Mouse (Mus musculus): ENCODE measurements at regions not wholly inside any gene's neighbourhood (a gene's known extent, or its start where the extent isn't known, plus 50 kb on each side); places are given as distances from the start of the nearest gene placed in this dataset.

DNA sequence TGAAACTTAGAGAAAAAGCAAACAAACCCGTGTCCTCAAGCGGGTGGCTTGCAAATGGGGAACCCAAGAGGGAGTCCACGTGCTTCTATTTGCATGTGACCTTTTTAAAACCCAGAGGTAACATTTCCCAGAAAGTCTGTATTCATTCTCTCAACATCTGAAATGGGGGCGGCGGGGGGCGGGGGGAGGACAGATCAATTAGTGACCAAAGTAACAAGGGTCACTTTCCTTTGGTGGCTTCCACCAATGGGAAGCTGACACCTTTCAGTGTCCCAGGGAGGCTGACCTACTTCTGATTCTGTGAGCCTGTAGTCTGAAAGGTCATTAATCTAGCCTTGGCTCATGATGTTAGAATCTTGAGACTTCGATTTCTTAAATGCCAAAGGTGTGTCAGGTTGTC is 236.0 kb downstream of the Gm11011 start:
- no peak for DNase-seq (ENCODE audit: low read depth, low spot score)

DNA sequence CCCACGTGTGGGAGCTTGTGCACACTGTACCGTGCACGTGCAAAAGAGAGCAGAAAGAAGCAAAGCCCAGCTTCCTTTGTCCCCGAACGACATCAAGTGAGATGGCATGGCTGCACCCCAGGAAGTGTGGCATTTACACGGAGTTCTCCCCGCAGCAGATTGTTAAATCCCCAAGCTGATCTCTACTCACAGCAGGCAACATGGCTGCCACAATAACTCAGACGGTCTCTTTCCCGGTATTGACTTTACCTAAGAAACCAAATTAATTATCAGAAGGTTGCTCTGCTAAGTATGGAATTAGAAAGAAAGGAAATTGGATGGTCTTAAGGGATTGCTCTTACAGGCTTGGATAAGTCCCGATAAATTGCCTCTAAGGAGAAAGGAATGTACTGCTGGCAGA is 241.4 kb downstream of the Gm11011 start:
- DNase-seq (ENCODE audit: low read depth, low spot score) = no peak

DNA sequence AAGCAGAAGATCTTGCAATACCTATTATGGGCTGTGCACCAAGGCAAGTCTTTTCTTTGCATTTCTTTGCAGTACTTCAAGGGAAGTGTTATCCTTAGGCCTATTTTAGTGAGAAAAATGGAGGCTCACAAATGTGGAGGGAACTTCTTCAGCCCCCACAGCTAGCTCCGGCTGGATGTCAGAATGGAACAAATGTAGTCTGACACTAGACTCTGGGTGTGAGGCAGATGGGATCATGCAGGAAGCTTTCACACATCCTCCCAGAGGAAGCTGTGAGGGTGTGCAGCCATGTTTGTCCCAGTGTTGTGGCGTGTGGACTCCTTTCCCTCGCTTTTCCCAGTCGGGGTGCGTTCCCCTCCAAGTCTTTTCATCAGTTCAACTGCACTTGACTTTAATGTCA is 268.0 kb downstream of the Gm11011 start:
- no peak for DNase-seq (ENCODE audit: low read depth, low spot score)

DNA sequence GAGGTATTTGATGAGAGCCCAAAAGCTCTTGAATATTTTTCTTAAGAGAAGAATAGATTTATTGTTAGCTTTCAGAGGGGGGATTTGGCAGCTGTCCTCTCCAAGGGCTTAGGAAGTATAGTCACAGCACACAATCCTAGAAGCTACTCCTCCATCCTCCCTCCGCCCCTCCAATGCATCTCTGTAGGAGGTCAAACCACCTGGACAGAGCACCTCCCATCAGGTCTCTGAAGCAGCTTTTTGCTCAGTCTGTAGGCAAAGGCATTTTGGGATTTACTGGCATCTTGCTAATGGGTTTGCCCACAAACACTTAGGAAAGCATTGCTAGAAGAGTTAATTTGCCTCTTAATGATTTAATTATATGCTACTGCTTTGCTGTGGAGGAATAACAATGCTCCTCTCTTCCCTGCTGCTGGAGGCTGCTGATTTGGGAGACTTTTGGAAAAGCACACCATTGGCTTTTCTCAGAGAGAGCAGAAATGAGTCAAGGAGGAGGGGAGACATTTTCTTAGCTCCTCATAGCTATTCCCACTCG is 273.1 kb downstream of the Gm11011 start:
- no peak for DNase-seq (ENCODE audit: low read depth, low spot score)

DNA sequence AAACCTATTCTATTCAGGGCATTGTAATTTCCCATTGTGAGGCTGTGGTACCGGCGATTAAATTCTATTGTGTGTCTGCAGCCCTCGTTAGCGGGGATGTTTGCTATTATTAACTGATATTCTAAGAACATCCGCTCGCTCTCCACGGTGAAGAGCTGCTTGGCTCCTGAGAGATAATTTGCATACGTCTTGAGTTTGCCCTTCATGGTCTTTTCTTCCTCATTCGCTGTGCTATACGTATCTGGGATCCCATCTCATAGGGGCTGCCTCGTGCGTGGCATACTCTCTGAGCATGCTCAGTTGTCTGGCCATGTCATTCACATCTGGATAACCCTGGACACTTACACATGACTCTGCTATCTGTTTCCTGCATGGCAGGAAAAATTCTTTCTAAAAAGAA is 275.7 kb downstream of the Gm11011 start:
- no peak for DNase-seq (ENCODE audit: low read depth, low spot score)

DNA sequence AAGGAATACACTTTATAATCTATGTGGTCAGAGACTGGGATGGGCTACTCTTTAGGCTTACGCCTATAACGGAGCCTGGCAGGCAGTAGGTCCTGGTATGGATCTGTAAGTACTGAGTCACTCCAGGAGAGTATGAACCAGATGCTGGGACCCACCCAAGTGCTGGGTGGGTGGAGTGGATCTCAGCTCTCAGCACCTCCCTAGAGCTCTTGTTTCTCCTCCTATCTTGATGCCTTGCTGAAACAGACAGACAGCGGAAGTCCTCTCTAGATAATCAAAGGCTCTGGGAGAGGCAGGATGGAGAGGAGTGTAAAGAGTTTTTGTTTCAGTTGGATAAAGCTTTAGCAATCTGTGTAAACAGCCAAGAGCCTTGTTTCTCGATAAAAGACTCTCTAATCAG is 276.2 kb downstream of the Gm11011 start:
- DNase-seq (ENCODE audit: low read depth, low spot score) = no peak

DNA sequence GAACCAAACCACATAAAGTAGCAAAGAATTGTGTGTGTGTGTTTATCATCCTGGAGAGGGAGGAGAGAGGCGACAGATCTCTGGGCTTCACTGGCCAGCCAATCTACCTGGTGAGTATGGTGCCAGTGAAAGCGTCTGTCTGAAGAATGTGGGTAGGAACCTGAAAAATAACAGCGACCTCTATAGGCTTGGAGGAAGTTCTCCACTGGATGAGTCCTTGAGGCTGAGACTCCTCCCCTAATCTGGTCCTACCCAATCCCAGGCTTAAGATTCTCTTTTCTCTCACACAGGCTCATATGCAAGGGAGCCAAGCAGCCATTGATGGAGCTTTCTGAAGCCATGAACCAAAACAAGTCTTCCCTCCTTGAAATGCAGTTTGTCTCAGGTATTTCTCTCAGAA is 283.2 kb downstream of the Gm11011 start:
- no peak for DNase-seq (ENCODE audit: low read depth, low spot score)

DNA sequence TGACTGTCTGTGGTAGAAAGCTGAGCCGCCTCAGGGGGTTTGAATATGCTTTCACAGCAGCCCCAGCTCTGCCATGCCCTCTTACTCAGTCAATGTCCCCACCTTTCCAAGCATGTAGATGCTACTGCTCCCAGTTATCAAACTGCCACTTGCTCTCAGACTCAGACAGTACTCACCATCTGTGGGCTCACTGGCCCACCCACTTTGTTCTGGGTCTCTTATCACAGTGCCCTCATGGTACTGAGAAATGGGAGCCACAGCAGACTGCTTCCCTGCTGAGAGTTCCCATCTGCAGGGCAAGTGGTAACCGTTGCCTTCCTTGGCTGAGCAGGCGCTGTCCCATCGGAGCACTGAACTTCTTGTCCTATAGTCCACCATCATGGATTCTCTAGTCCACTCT is 286.6 kb downstream of the Gm11011 start:
- DNase-seq (ENCODE audit: low read depth, low spot score) = no peak

DNA sequence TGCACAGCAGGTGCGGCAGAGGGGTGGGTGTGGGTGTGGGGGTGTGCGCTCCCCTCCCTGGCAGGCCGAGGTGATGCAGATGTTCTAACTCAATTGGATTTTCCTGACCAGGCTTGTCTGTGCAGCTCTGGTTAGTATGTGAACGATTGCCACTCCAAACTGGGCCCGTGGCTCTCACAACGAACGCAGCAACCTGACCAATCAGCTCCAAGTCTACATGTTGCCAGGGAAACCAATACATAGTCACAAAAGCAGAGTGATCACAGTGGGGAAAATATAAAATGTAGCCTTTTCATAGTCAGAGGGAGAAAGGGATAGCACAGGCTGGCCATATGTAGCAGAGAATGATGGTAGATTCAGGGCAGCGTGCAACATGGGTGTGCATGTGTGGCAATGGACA is 287.1 kb downstream of the Gm11011 start:
- DNase-seq (ENCODE audit: low read depth, low spot score) = no peak

DNA sequence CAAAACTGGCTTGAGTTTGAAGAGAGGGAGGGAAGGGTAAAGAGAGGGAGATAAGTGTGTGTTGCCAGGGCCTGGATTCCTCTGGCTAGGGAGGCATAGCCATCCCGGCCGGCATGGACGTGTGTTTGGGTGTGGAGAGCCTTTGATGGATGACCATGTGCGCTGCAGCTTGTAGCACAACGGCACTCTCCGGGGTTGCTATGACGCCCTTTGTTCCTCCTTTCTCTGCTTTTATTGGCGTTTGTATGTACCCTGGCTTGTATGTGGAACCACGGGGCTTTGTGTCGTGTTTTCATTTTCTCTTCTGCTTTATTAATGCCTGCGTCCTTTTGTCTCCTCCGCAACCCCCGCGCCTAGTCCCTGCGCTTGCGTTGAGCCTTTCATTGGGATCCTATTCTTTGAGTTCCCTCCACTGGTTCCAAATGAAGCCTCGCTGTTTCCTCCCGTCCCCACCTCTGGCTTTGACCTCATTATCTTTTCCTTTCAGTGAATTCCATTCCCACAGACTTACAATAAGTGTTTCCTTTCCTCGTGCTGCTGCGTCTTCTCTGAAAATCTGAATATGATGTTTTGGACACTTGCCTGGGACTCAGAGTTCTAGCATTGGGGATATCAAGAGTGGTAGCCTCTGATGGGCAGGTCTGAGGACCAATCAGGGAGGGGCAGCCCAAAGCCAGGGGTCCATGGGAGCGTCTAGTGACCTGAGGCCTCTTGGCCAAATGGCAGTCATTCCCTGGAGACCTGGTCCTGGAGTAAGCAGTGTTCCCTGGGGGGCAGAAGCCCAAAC is 289.5 kb downstream of the Gm11011 start:
- no peak for DNase-seq (ENCODE audit: low read depth, low spot score)

DNA sequence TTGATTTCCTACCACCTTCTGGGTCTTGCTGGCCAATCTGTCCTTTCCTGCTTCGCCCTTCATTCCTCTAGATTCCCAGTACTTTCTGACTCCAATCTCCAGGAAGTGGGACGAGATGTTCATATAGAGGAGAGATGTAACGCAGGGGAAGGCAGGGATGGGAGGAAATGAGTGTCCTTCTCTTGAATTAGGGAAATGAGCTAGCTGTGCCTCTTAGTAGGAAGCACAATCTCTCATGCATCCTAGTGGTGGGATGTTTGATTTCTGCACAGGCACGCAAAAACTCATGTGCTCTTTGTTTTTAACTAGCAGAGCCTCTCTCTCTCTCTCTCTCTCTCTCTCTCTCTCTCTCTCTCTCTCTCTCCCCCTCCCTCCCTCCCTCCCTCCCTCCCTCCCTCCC is 290.3 kb downstream of the Gm11011 start:
- no peak for DNase-seq (ENCODE audit: low read depth, low spot score)

DNA sequence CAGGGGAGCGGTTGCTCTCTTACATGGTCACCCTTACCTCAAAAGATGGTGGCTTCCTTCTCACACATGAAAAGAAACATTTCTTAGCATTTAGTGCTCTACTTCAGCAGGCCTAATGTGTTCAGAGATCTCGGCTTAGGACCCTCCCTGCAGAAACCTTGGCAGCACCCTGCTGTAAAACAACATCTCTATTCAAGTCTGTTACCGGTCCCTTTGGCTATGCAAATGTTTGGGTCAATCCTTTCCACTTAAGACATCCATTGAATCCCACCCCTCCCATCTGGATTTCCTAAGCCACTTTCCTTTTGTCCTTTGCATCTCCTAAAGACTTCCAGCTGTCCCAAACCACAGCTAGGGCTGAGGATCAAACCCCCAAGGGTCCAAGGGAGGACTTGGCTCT is 294.2 kb downstream of the Gm11011 start:
- no peak for DNase-seq (ENCODE audit: low read depth, low spot score)

DNA sequence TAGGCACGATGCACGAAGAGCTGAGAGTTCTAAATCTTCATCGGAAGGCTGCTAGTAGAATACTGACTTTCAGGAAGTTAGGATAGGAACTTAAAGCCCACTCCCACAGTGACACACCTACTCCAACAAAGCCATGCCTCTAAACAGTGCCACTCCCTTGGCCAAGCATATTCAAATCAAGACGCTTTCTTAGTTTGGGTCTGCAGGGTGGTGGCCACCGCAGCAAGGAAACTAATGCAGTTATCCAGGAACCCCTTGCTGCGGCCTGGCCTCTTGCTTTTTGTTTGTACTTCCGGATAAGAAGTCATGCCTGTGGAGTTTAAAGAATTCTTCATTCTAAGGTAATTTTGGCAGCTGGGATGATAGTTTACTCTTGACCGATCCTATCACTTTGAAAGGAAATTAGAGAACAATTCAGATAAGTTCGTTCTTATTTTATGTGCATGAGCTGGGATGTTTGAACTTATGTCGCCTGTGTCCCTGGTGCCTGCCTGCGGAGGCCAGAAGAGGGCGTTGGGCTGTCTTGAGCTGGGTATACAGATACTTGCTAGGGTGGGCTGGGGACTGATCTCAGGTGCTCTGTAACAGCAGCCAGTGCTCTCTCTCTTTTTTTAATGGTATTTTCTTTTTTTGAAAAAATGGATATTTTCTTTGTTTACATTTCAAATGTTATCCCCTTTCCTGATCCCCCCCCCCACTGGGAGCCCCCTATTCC is 298.5 kb downstream of the Gm11011 start:
- no peak for DNase-seq (ENCODE audit: low read depth, low spot score)

DNA sequence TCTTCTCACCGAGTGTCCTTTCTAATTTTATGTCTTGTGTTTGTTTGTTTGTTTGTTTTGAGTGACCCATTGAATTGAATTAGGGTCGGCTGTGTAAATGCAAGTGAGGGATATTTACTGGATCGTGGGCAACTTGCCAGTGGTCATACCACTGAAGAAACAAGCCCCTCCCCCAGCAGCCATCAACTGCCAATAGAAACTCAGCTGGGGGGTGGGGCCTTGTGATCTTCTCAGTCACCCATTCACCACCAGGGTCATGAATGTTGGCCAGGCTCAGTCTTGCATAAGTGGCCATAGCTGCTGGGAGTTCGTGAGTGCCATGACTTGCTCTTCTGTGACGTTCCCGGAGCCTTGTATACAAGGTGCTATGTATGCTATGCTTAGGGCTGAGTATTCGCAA is 300.8 kb downstream of the Gm11011 start:
- no peak for DNase-seq (ENCODE audit: low read depth, low spot score)

DNA sequence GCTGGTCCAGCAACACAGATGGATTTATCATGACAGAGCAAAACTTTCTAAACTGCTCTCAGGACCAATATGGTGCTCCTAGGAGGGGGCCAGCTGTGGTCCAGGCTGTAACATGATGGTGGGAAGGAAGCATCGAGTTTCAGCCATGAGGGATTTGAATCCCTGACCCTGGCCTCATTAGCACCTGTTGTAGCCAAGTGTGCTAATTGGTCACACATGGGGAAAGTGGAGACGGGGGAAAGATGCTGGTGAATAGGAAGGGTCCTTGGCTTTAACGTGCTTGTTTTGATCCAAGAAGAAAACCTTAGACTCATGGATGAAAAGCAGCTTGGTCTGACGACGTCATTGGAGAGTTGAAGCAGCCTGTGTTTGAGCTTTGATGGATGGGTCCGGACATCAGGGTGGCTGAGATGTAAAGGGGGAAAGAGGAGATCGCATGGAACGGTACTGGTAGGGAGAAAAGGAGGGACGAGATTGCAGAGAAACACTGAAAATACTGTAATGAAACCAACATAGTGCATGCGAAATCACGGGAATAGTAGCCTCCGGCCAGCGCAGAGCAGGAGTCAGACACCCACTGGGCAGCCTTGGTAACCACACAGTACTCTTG is 304.9 kb downstream of the Gm11011 start:
- no peak for DNase-seq (ENCODE audit: low read depth, low spot score)

DNA sequence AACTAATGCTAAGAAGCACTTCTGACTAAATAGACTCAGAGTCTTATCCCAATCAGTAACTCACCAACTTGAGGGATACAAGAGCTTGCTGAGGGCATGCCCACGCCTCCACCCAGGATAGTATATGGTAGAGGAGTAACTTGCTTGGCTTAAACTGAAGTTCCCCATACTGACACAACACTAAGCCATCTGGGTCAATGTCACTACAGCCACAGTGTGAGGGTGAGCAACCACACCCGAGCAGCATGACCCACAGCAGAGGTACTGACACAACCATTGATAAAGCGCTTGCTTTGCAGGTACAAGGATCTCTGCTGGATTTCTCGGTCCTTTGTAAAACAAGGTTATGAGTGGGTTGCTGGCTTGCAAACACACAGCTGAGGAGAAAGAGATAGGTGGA is 312.2 kb downstream of the Gm11011 start:
- no peak for DNase-seq (ENCODE audit: low read depth, low spot score)

DNA sequence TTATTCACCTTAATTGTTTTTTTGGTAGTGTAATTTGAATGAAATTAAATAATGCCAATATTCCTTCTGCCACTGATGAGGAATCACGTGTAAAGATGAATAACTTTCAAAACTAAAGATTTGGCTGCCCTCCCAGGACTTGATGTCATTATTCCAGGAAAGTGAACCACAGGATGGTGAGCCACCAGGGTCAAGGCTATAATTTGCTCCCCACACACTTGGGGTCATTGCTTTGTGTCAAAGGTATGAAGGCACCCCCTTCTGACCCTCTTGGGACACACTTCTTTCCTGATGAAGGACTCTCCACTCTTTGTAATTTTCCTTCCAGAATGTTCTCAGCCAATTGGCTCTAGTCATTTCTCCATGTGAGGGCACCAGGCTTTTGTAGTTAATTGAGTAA is 313.4 kb downstream of the Gm11011 start:
- DNase-seq (ENCODE audit: low read depth, low spot score) = no peak

DNA sequence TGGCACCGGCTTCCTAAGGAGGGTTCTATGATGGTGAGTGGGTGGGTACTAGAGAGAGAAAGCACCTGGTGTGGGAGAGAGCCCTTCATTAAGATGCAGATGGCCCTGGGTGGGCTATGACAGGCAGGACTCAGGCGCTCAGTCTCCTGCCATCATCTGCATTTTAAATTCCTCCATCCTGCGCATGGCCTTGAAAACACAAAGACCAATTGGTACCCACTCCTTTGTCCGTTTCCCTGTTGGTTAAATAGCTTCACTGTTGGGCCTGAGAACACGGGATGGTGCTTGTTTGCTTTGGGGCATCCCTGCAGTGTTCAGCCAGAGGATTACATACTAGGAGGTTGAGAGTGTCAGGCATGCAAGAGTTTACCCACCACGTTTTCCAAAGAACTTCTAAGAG is 314.9 kb downstream of the Gm11011 start:
- no peak for DNase-seq (ENCODE audit: low read depth, low spot score)

DNA sequence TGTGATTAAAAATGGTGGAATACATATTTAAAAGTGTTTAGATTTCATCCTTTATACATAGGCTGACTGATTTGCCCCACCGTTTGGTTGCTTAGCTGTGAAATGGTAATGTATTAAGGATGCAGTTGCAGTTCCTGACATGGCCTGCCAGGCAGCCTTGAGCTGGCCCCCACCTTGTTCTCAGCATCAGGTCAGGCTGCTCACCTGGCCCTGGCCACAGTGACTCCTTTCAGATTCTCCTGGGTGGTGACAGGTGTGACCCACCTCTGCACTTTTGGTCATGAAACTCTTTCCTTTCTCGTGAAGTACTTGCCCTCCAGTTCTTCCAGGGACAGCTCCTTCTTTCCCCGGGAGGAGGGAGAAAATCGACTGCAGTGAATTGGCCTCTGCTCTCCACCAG is 315.5 kb downstream of the Gm11011 start:
- no peak for DNase-seq (ENCODE audit: low read depth, low spot score)

DNA sequence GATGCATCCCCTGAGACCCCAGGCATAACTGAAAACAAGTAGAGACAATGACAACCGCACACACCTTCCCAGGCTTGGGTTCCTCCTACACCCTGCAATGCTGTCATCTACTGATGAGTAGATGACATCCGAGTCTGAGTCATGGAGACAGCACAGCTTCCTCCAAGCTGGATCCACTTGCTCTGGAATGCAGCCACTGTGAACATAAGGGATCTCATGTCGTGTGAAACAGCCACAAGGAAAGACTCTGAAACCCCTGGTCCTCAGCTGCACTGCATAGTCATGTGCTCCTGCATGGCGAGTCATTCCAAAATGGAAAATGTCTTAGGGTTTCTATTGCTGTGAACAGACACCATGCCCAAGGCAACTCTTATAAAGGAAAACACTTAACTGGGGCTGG is 305.2 kb upstream of the Zfp64 start:
- DNase-seq (ENCODE audit: low read depth, low spot score) = no peak

DNA sequence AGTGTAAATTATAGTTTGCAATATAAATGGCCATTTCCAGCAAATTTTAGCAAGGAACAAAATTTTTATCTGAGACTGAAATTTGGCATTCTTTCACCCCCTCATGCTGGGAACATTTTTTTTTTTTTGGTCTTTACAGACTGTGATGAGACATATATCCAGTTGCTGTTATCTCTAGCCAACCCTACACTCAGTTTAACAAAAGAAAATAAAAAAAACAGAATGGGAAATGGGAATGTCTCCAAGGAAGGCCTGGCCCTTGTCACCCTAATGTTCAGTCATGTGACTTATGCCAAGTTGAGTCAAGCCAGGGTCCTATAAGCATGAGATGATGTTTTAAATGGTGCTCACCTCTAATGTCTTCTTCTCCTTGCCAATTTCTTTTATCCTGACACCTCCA is 289.2 kb upstream of the Zfp64 start:
- DNase-seq (ENCODE audit: low read depth, low spot score) = no peak

DNA sequence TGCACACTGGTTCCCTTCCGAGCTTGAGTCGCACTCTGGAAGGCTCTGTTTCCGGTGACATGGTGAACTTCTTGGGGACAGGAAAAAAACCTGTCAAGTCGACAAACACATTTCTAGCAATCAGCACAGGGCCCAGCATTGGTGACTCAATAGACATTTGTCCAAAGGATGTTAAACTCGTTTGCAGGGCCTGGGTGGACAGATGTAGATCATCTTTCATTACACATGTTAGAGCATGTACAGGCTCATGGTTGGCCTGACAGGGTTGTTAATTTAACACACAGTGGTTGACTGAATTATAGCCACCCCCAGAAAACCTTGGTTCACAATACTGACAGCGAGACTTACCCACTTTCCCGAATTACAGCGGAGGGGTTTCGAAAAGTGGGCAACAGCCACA is 288.6 kb upstream of the Zfp64 start:
- DNase-seq (ENCODE audit: low read depth, low spot score) = no peak

DNA sequence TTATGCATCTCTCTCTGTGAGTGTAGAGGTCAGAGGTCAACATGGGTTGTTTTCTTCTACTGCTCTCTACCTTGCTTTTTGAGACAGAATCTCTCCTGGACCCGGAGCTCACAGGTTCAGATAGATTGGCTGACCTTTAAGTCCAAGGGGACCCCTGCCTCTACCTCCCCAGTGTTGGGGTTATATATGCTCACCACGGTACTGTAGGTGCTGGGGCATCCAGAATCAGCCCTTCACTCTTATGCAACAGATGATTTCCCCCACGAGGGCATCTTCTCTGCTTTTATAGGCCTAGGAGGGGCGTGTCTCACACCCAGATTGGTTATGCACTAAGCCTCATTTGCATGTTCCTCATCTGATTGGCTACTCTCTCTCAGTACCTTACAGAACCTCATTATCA is 282.5 kb upstream of the Zfp64 start:
- DNase-seq (ENCODE audit: low read depth, low spot score) = no peak
